8 mouse cellular contexts compared by ENCODE assay signal in genomic region chr7:15954978-15955443, GRCm38 (mm10). TPM values are rescaled to one million over a fixed set of nuclear protein-coding genes. Genes with fewer than 3 reads are reported as not detected.
DNase-seq lines count a peak whose midpoint lies in the region; ATAC-seq and TF ChIP-seq lines count a peak whose summit lies in the region.

No protein-coding gene starts in this region.

- H3K27me3 ChIP-seq in embryonic facial prominence, embryonic 15.5 days, result no peaks in the 10 kb centered on the region
- H3K27me3 ChIP-seq in cerebellum, adult 2 months (ENCODE audit: control insufficient read depth, insufficient read depth, low read length), result no peaks in the 10 kb centered on the region

- ATAC-seq in embryonic facial prominence, embryonic 15.5 days (ENCODE audit: insufficient number of reproducible peaks, low FRiP score, low TSS enrichment, low read depth), result 0 out of 2 replicates have a peak, but pooled peaks have one; percentile 27
- ATAC-seq in megakaryocyte progenitor cell, adult 5-6 weeks (replicated peaks; ENCODE audit: poor library complexity), result peak; percentile 42

- H3K36me3 ChIP-seq in embryonic facial prominence, embryonic 15.5 days, result peaks cover 94% of the 10 kb centered on the region

- intact Hi-C loops in heart, postnatal 14 days (cut with DNase I), result no loop called here

- H3K9me3 ChIP-seq in embryonic facial prominence, embryonic 15.5 days (replicated peaks), result no peaks in the 10 kb centered on the region

- H3K9ac ChIP-seq in embryonic facial prominence, embryonic 15.5 days, result no peak overlapping the region

- no peak for TF ChIP-seq POLR2A in cerebellum, adult 2 months (IDR thresholded peaks at IDR 0.05; ENCODE audit: borderline replicate concordance, insufficient read depth, low read length)

- no peak overlapping the region for H3K4me2 ChIP-seq in embryonic facial prominence, embryonic 15.5 days (replicated peaks)

- TF ChIP-seq CTCF in cerebellum, adult 2 months (IDR thresholded peaks at IDR 0.05; ENCODE audit: borderline replicate concordance, insufficient read depth, low read depth, low read length), result no peak

- WGBS in embryonic facial prominence, embryonic 15.5 days, result 30% methylated on average over 21 of the region's 21 CpGs
- WGBS in cerebellum, adult 2 months, result 24% methylated on average over 21 of the region's 21 CpGs

- DNase-seq in adrenal gland, postnatal 14 days, result peak; percentile 72
- peak; percentile 71 to 78 for DNase-seq in heart, postnatal 14 days
- DNase-seq in kidney, postnatal 36 days, result peak; percentile 73 to 75
- DNase-seq in layer of hippocampus, postnatal 14 days (ENCODE audit: low spot score in 2 of 2), result no peak
- no peak for DNase-seq in frontal cortex, postnatal 14 days (ENCODE audit: low spot score in 2 of 2)
- DNase-seq in cerebellum, adult 2 months, result no peak

- H3K27ac ChIP-seq in embryonic facial prominence, embryonic 15.5 days (replicated peaks), result peak overlapping the region; percentile 71
- no peak overlapping the region for H3K27ac ChIP-seq in cerebellum, adult 2 months (ENCODE audit: insufficient read depth, low read length)

- H3K4me1 ChIP-seq in embryonic facial prominence, embryonic 15.5 days, result peaks cover 21% of the 10 kb centered on the region
- H3K4me1 ChIP-seq in cerebellum, adult 2 months (ENCODE audit: control insufficient read depth, insufficient read depth, low read length), result no peaks in the 10 kb centered on the region

- H3K4me3 ChIP-seq in embryonic facial prominence, embryonic 15.5 days (replicated peaks), result no peak overlapping the region
- no peak overlapping the region for H3K4me3 ChIP-seq in cerebellum, adult 2 months (replicated peaks; ENCODE audit: insufficient read depth, low read depth, low read length)

RNA-seq across cellular contexts. Expression of gene Nop53, which starts 9.1 kb away (rescaled TPM):
- total RNA-seq in adrenal gland, postnatal 14 days (2021), result 196 and 213 TPM in 2 replicates
- polyA plus RNA-seq in embryonic facial prominence, embryonic 15.5 days (2015; fragmentation: Nextera tagmentation; extraction: Ambion mirVana), result 202 and 212 TPM in 2 replicates
- total RNA-seq in heart, postnatal 14 days (2021), result 100 to 1,000 TPM; 129 to 137 TPM
- 64.0 and 65.0 TPM in 2 replicates for total RNA-seq in megakaryocyte progenitor cell, adult 5-6 weeks (2015)
- total RNA-seq in megakaryocyte progenitor cell, adult 5-6 weeks (2017), result 230 and 286 TPM in 2 replicates
- total RNA-seq in layer of hippocampus, postnatal 14 days (2021), result 100 to 1,000 TPM; 109 to 115 TPM
- 104 and 108 TPM in 2 replicates for polyA plus RNA-seq in cerebellum, adult 2 months (2012; rRNA removed)

RNA-seq across cellular contexts. Expression of gene Ehd2, which starts 12.4 kb away (rescaled TPM):
- total RNA-seq in adrenal gland, postnatal 14 days (2021), result 119 and 121 TPM in 2 replicates
- polyA plus RNA-seq in embryonic facial prominence, embryonic 15.5 days (2015; fragmentation: Nextera tagmentation; extraction: Ambion mirVana), result 72.5 and 73.3 TPM in 2 replicates
- total RNA-seq in heart, postnatal 14 days (2021), result 100 to 1,000 TPM; 172 to 182 TPM
- 0.07 and 0.27 TPM in 2 replicates for total RNA-seq in megakaryocyte progenitor cell, adult 5-6 weeks (2015)
- total RNA-seq in megakaryocyte progenitor cell, adult 5-6 weeks (2017), result 0.21 and 0.24 TPM in 2 replicates
- 1 to 10 TPM; 7.0 to 9.3 TPM for total RNA-seq in layer of hippocampus, postnatal 14 days (2021)
- 7.4 and 7.5 TPM in 2 replicates for polyA plus RNA-seq in cerebellum, adult 2 months (2012; rRNA removed)

RNA-seq across cellular contexts. Expression of gene Selenow, which starts 32.8 kb away (rescaled TPM):
- total RNA-seq in adrenal gland, postnatal 14 days (2021), result 191 and 202 TPM in 2 replicates
- polyA plus RNA-seq in embryonic facial prominence, embryonic 15.5 days (2015; fragmentation: Nextera tagmentation; extraction: Ambion mirVana), result 931 and 958 TPM in 2 replicates
- 100 to 1,000 TPM; 149 to 162 TPM for total RNA-seq in heart, postnatal 14 days (2021)
- 69.8 and 85.4 TPM in 2 replicates for total RNA-seq in megakaryocyte progenitor cell, adult 5-6 weeks (2015)
- 23.7 and 30.0 TPM in 2 replicates for total RNA-seq in megakaryocyte progenitor cell, adult 5-6 weeks (2017)
- total RNA-seq in layer of hippocampus, postnatal 14 days (2021), result 1,000 to 10,000 TPM; 1,721 to 1,761 TPM
- polyA plus RNA-seq in cerebellum, adult 2 months (2012; rRNA removed), result 870 and 931 TPM in 2 replicates

Comparison
In these comparisons a context has a peak if more than half of its experiments do, and no peak if none do; other contexts are left out.
1. DNase-seq: peak in adrenal gland, postnatal 14 days (single experiment), heart, postnatal 14 days (2 of 2) and kidney, postnatal 36 days (2 of 2); none in layer of hippocampus, postnatal 14 days (0 of 2), frontal cortex, postnatal 14 days (0 of 2) and cerebellum, adult 2 months (0 of 2).
2. RNA of gene Ehd2, which starts 12.4 kb away (total RNA-seq): 172 to 182 TPM in heart, postnatal 14 days and 119 to 121 TPM in adrenal gland, postnatal 14 days; 7.0 to 9.3 TPM in layer of hippocampus, postnatal 14 days and 0.07 to 0.27 TPM in megakaryocyte progenitor cell, adult 5-6 weeks; every median in the first group is over 10 times any median in the second.